In the genomic region with DNA sequence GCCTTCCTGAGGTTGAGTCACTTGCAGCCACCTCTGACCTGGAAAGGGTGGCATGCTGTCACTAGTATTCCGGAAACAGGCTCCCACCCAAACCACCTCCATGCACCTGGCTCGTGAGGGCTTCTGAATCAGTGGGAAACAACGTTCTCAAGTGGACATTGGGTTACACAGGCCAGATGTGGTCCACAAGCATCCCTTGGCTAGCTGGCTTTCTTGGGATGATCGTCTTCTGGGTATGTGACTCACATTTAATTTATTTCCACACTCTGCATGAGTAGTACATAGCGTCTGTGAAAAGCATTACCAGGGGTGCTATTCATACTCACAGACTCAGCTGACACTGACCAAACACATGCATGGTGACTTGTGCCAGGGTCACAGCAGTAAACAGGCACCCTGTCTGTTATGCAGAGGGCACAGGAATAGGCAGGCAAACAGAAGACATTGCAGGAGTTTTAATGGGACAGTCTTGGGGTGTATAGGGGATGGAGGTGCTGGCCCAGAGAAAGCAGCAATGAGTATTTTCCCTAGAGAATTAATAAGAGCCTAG, we compare ENCODE assay signal across 29 mouse cellular contexts. TPM values are rescaled to one million over a fixed set of nuclear protein-coding genes. Genes with fewer than 3 reads are reported as not detected.
DNase-seq lines count a peak whose midpoint lies in the region.
"Had no signal": no experiment of that assay in that cellular context is flagged by ENCODE, and none has a peak within 500 bp of the region (broad histone marks: within the 10 kb centered on the region; RNA-seq: fewer than 3 reads in every experiment).

No protein-coding gene starts in this region.

- no peaks in the 10 kb centered on the region for H3K9me3 ChIP-seq in forebrain, embryonic 10.5 days
- H3K9me3 ChIP-seq: embryonic facial prominence, embryonic 12.5 days; embryonic facial prominence, embryonic 15.5 days; heart, embryonic 12.5 days; heart, embryonic 15.5 days had no signal

- no peak overlapping the region for H3K27ac ChIP-seq in forebrain, embryonic 10.5 days
- H3K27ac ChIP-seq: embryonic facial prominence, embryonic 12.5 days; embryonic facial prominence, embryonic 15.5 days; heart, adult 2 months; heart, embryonic 15.5 days; hindbrain, embryonic 14.5 days; hindbrain, postnatal 0 days had no signal

- no peaks in the 10 kb centered on the region for H3K4me1 ChIP-seq in forebrain, embryonic 10.5 days

- H3K4me3 ChIP-seq in forebrain, embryonic 10.5 days = no peak overlapping the region
- H3K4me3 ChIP-seq: embryonic facial prominence, embryonic 12.5 days; embryonic facial prominence, embryonic 15.5 days; heart, adult 2 months; heart, embryonic 12.5 days; heart, embryonic 15.5 days had no signal

- intact Hi-C loops in left cerebral cortex, postnatal 4 days (cut with DNase I) = no loop called here

- H3K27me3 ChIP-seq in forebrain, embryonic 10.5 days (ENCODE audit: poor library complexity, severe bottlenecking) = no peaks in the 10 kb centered on the region
- H3K27me3 ChIP-seq: embryonic facial prominence, embryonic 12.5 days; embryonic facial prominence, embryonic 15.5 days; heart, embryonic 12.5 days; heart, embryonic 15.5 days had no signal

- DNase-seq in heart, adult 11 months = peak; percentile 91
- DNase-seq in heart, adult 9 months (ENCODE audit: low spot score in 2 of 2) = no peak
- DNase-seq in 3134 (ENCODE audit: extremely low read depth, insufficient read length, low spot score) = peak; percentile 63
- DNase-seq in 3T3-L1 (ENCODE audit: low read depth, low spot score) = peak; percentile 70
- DNase-seq in fibroblast of lung, adult 2 months (ENCODE audit: low read depth) = peak; percentile 81
- no peak for DNase-seq in left cerebral cortex, postnatal 4 days
- no peak for DNase-seq in forebrain, embryonic 10.5 days (ENCODE audit: extremely low spot score, low spot score)
- DNase-seq: adrenal gland, adult 8-10 months; adrenal gland, postnatal 25 days; B cell, adult 2 months; cerebellum, adult 2 months; cerebellum, adult 9-11 months; cerebellum, postnatal 25 days; forebrain, postnatal 0 days; gastrocnemius, postnatal 10 days; heart, adult 2 months; heart, postnatal 14 days; heart, postnatal 4 days; kidney, adult 18-20 months; kidney, adult 9 months had no signal

- 88% methylated on average over 5 of the region's 5 CpGs for WGBS in forebrain, embryonic 10.5 days

- no peaks in the 10 kb centered on the region for H3K36me3 ChIP-seq in forebrain, embryonic 10.5 days (replicated peaks)
- H3K36me3 ChIP-seq: embryonic facial prominence, embryonic 12.5 days; embryonic facial prominence, embryonic 15.5 days; heart, embryonic 12.5 days; heart, embryonic 15.5 days had no signal

RNA-seq across cellular contexts. Expression of a gene that starts 8.7 kb away (rescaled TPM):
- under 1 TPM in 1 of 2 experiments, not detected in 1; 0.34 TPM for total RNA-seq in left cerebral cortex, postnatal 4 days (2021)
- not detected in 2 replicates for polyA plus RNA-seq in forebrain, embryonic 10.5 days (2016; fragmentation: Nextera tagmentation; extraction: Ambion mirVana)
- total RNA-seq: adrenal gland, postnatal 25 days; heart, adult 2 months; hindbrain, postnatal 0 days had no signal
- polyA plus RNA-seq: brain, embryonic 14.5 days; embryonic facial prominence, embryonic 15.5 days; forebrain, embryonic 14.5 days; hindbrain, embryonic 11.5 days; hindbrain, embryonic 14.5 days had no signal

Comparison
In these comparisons a context has a peak if more than half of its experiments do, and no peak if none do; other contexts are left out.
1. DNase-seq: peak in heart, adult 11 months (single experiment), 3134 (single experiment), 3T3-L1 (single experiment) and fibroblast of lung, adult 2 months (single experiment); none in heart, adult 9 months (0 of 2), left cerebral cortex, postnatal 4 days (single experiment) and forebrain, embryonic 10.5 days (single experiment).